Mouse (Mus musculus): ENCODE measurements around the gene Rapgef1.
A peak's percentile ranks its signal among the peaks of the same experiment; 100 is the strongest.

Rapgef1 gene

DNA sequence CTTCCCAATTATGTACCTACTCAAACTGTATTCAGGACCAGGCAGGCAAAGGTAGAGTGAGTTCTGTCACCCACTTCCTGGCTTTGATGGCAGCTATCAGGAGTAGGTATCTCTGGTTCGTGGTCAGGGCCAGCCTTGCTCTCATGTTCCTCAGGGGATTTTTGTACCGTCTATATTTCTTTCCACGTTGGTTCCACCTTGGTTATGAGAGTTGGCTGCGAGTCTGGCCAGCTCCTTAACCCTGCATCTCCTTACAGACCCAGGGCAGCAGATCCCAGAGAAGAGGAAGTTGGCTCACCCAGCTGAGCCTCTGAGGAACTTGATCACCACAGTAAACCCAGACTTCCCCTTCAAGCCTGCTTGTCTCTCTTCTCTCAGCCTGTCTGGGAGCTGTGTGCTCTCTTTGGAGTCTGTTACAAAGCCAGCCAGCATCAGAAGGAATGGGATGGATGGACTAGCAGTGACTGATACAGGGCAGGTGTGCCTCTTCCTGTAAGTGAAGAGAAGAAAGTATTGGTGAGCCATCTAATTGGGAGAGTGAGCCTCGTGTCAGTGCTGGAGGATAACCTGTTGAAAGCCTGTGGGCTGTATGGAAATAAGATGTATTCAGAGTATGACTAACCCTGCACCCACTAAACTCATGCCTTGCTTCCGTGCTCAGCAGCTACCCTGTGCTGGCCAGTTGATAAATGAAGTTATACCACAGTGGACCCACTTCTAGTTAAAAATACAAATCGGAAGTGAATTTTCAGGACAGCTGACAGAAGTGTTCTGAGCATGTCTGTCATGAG is 53.4 kb downstream of the Rapgef1 start:
- DNase-seq (ENCODE audit: low read depth, low spot score), result peak; percentile 79

GRCm38 (mm10) chr2:29674087-29674486 is 54.6 kb downstream of the Rapgef1 start:
- no peak for DNase-seq (ENCODE audit: low read depth, low spot score)

DNA sequence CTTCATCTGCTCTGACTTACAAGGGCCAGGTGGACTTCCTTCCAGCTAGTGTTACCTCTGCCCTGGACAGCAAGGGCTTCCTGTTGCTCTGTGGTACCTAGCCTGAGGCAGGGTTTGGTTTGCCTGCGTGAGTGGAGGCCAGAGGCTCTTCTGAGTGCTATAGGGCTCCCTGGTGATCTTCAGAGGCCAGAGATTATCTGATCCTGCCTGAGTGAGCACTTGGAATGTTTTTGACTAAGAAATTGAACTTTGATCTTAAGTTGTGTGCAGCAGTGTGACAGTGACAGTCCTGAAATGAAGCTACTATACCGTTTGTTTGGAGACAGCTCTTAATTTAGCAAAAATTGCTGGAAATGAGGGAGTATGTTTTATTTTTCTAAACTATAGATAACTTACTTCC is 55.0 kb downstream of the Rapgef1 start:
- no peak for DNase-seq (ENCODE audit: low read depth, low spot score)

DNA sequence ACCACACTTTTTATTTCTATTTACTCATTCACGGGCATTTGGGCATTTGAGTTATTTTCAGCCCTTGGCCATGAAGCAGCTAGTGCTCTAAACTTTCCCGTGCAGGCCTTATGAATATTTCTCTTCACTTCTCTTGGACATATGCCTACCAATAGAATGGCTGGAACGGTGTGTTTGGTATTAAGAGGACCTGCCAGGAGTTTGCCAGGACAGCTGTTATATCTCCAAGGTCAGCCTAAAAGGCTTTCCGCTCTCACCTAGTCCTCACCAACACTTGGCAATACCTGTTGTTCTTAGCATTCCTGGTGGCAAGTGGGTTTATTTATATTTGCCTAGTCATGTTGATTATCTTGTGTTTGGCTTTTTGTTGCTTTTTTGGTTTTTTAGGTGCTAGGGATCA is 56.3 kb downstream of the Rapgef1 start:
- DNase-seq (ENCODE audit: low read depth, low spot score), result no peak

- DNase-seq (ENCODE audit: low read depth, low spot score), result no peak
Observed at GRCm38 (mm10) chr2:29676513-29676912, 57.0 kb downstream of the Rapgef1 start.

GRCm38 (mm10) chr2:29677842-29678241 is 58.3 kb downstream of the Rapgef1 start:
- DNase-seq (ENCODE audit: low read depth, low spot score), result peak; percentile 26

DNA sequence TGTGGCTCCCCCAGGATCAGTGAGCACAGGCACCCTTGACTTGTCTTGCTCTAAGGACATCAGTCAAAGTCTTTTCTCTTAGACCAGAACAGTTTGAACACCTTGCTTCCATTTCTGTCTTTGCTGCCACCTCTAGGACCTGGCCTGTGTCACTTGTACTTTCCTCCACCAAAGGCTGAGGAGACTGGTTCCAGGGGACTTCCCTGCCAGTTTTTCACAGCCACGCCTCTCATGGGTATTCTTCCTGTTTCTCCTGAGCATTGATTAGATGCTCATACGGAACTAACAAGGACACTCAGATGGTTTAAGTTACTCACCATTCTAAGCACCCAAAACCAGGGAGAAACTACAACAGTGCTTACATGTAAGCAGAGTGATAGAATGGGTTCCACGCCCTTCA is 59.0 kb downstream of the Rapgef1 start:
- peak; percentile 64 for DNase-seq (ENCODE audit: low read depth, low spot score)

- DNase-seq (ENCODE audit: low read depth, low spot score), result no peak
Observed at GRCm38 (mm10) chr2:29679710-29680584, 60.4 kb downstream of the Rapgef1 start.

GRCm38 (mm10) chr2:29683261-29683999 is 63.9 kb downstream of the Rapgef1 start:
- no peak for DNase-seq (ENCODE audit: low read depth, low spot score)

DNA sequence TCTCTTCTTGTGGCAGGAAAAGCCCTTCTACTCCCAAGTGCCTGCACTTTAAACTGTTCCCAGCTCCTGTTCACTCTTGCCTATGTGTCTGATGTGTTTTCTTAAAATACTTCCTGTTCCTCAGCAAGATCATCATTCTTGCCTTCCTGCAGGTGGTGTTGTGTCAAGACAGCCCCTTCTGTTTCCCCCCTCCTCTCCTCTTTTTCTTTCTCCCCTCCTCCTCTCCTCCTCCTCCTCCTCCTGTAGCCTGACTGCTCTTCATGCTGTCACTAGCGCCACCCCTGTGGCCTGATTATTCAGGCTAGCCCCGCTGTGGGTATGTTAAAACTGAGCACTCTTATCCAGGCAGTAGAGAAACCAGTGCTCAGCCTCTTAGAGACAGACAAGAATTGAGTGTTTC is 65.0 kb downstream of the Rapgef1 start:
- DNase-seq (ENCODE audit: low read depth, low spot score), result no peak

- DNase-seq (ENCODE audit: low read depth, low spot score), result no peak
Observed at GRCm38 (mm10) chr2:29689014-29689413, 69.5 kb downstream of the Rapgef1 start.

DNA sequence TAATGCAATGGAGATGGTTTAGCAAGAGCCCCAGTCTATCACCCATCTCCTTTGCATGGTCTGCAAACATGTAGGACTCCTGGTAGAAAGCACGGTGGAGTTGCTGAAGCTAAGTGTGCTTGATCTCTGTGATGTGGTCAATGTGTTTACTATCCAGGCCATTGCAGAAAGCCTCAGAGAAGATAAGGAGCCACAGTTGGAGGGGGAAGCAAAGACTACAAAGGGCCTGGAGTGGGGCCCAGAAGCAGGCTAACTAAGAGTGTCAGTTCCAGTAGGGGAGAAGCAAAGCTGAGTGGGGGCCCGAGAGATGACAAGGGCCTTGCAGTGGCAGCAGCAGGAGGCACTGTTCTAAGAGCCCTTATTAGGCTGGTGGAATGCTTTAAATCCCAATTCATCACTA is 70.0 kb downstream of the Rapgef1 start:
- no peak for DNase-seq (ENCODE audit: low read depth, low spot score)

- no peak for DNase-seq (ENCODE audit: low read depth, low spot score)
Observed at GRCm38 (mm10) chr2:29691068-29691467, 71.5 kb downstream of the Rapgef1 start.

GRCm38 (mm10) chr2:29691507-29691906 is 72.0 kb downstream of the Rapgef1 start:
- DNase-seq (ENCODE audit: low read depth, low spot score), result no peak

GRCm38 (mm10) chr2:29692192-29692591 is 72.7 kb downstream of the Rapgef1 start:
- DNase-seq (ENCODE audit: low read depth, low spot score), result no peak

GRCm38 (mm10) chr2:29696207-29696800 is 76.8 kb downstream of the Rapgef1 start:
- no peak for DNase-seq (ENCODE audit: low read depth, low spot score)

DNA sequence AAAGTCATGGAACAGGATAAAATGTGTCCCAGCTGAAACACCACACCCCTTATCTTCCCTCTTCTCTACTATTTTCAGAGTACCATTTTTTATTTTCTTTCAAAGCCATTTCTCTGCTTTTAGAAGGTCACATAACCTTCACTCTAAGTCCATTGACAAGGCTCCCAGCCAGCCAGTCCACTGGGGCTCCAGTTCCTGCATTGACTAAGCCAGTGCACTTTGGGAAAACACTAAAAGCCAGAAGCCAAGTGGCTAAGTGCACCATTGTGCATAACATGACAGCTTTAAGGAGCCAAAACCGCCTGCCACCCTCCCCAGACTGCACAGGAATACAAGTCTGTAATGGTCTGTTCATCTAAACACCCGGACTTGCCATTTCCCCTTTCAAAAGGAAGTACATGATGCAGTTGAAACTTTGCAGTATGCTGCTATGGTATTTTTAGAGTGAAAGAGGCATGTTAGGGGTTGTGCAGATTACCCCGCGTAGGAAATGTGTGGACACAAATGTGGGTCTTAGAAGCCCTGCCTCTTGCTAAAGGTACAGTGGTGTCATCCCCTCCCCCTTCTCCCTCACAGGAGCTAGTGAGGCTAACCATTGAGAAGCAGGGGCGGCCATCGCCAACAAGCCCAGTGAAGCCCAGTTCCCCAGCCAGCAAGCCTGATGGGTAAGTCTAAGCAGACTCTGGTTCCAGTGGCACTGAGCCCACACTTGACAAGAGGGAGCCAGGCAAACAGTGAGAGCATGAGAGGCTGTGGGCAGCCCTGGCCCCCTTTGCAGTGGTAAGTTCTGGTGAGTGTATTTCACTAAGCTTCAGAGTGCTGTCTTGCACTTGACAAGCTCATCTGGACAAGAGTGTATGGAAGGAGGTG is 79.1 kb downstream of the Rapgef1 start:
- no peak for DNase-seq (ENCODE audit: low read depth, low spot score)

DNA sequence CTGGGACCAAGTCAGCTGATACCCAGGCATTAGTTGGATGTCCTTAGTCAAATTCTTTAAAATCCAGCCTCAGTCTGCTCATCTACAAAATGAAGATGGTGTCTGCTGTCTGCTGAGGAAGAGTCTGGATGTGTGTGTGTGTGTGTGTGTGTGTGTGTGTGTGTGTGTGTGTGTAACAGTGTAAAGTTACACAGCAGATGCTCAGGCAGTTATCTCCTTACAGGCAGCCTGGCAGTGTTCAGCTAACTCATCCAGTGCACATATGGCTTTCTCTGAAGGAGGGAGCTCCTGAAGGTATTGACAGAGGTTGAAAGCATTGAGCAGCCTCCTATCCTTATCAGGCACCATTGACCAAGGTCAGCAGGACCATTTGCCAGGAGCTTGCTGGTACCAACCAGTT is 81.4 kb downstream of the Rapgef1 start:
- DNase-seq (ENCODE audit: low read depth, low spot score), result no peak

DNA sequence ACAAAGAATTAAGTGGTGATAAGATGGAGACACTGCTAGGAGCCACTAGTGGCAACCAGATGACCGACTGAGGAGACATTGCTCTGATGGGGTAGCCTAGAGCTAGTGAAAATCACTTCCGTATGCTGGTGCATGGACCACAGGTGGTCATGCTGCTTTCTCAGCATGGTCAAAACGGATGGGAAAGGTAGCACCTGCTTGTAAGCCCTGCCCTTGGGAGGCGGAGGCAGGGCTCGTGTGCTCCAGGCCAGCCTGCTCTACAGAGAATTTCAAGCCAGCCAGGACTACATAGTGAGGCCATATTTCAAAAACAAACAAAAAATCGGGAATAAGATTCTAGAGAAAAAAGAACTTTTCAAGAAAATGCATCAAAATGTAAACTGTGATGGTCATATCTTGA is 81.9 kb downstream of the Rapgef1 start:
- no peak for DNase-seq (ENCODE audit: low read depth, low spot score)

DNA sequence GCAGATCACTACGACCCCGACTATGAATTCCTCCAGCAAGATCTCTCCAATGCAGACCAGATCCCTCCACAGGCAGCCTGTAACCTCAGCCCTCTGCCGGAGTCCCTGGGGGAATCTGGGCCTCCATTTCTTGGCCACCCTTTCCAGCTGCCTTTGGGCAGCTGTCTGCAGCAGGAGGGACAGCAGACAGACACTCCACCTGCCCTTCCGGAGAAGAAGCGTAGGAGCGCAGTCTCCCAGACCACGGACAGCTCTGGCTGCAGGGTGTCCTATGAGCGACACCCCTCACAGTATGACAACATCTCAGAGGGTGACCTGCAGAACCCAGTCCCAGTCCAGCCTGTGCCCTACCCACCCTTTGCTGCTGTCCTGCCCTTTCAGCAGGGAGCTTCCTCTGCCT is 82.7 kb downstream of the Rapgef1 start:
- no peak for DNase-seq (ENCODE audit: low read depth, low spot score)
